Mouse (Mus musculus) hindbrain, embryonic 15.5 days (tissue): ENCODE measurements around the gene Vamp9. TPM values are rescaled to one million over a fixed set of nuclear protein-coding genes. Genes with fewer than 3 reads are reported as not detected.

Experiments used
- ATAC-seq: fragments of 200-750 bp; cut with Nextera tagmentation; 2 replicates; pipeline ENCODE4 v1.8.0; 2017; ENCODE audit warnings: low read depth, moderate number of reproducible peaks, moderate TSS enrichment; ENCODE audit not compliant: low FRiP score
- H3K27ac ChIP-seq: fragments of 300-500 bp; sonication (generic); replicated peaks from 2 replicates; pipeline ENCODE4 v1.5.1; 2015; ENCODE audit warnings: mild to moderate bottlenecking, inconsistent platforms
- H3K27me3 ChIP-seq: fragments of 300-500 bp; sonication (generic); 2 replicates; pipeline ENCODE4 v1.6.1; 2015; ENCODE audit warnings: control low read depth, inconsistent platforms
- H3K36me3 ChIP-seq: fragments of 300-500 bp; sonication (generic); 2 replicates; pipeline ENCODE4 v1.6.1; 2015; ENCODE audit warnings: control low read depth, inconsistent platforms
- H3K4me1 ChIP-seq: fragments of 300-500 bp; sonication (generic); replicated peaks from 2 replicates; pipeline ENCODE4 v1.6.1; 2015; ENCODE audit warnings: control low read depth, inconsistent platforms
- H3K4me2 ChIP-seq: fragments of 300-500 bp; sonication (generic); 2 replicates; pipeline ENCODE4 v1.6.1; 2015; ENCODE audit warnings: moderate library complexity, mild to moderate bottlenecking, inconsistent platforms
- H3K4me3 ChIP-seq: fragments of 300-500 bp; sonication (generic); 2 replicates; pipeline ENCODE4 v1.5.1; 2015; ENCODE audit warnings: mild to moderate bottlenecking, inconsistent platforms
- H3K9ac ChIP-seq: fragments of 300-500 bp; sonication (generic); 2 replicates; pipeline ENCODE4 v1.6.1; 2015; ENCODE audit warnings: inconsistent platforms
- H3K9me3 ChIP-seq: fragments of 300-500 bp; sonication (generic); 2 replicates; pipeline ENCODE4 v1.6.1; 2016; ENCODE audit warnings: control low read depth, inconsistent platforms
- WGBS: fragments of 180-500 bp; shearing (Covaris S2); methylation state at CpG from one replicate; pipeline ENCODE4 v1.1.7; 2015; 5-methylcytosine and 5-hydroxymethylcytosine counted together
- polyA plus RNA-seq: library from polyadenylated mRNA; unstranded; fragments of >200 nt; fragmentation: Nextera tagmentation; extraction: Ambion mirVana; gene quantifications from 2 replicates; pipeline ENCODE4 v1.2.1, GENCODE M21; 2015

The Vamp9 gene
- polyA plus RNA-seq, 1 experiment from 2014 or later: 1.2 TPM

GRCm38 (mm10) chr5:99953883-99954282 is 47.8 kb downstream of the Vamp9 start:
- no peak overlapping the region for H3K9ac ChIP-seq
- H3K4me1 ChIP-seq: no peaks in the 10 kb centered on the region
- H3K9me3 ChIP-seq: no peaks in the 10 kb centered on the region
- no peak for ATAC-seq
- H3K27ac ChIP-seq: no peak overlapping the region
- WGBS: 3% methylated on average over 1 of the region's 1 CpGs
- H3K4me3 ChIP-seq: no peak overlapping the region
- H3K36me3 ChIP-seq: peaks cover 10% of the 10 kb centered on the region
- H3K4me2 ChIP-seq: no peak overlapping the region
- H3K27me3 ChIP-seq: no peaks in the 10 kb centered on the region

- no peak overlapping the region for H3K4me3 ChIP-seq
- no peaks in the 10 kb centered on the region for H3K4me1 ChIP-seq
- H3K9me3 ChIP-seq: no peaks in the 10 kb centered on the region
- H3K36me3 ChIP-seq: peaks cover 43% of the 10 kb centered on the region
- H3K27ac ChIP-seq: no peak overlapping the region
- ATAC-seq: no peak
- no peaks in the 10 kb centered on the region for H3K27me3 ChIP-seq
- 94% methylated on average over 1 of the region's 1 CpGs for WGBS
- no peak overlapping the region for H3K4me2 ChIP-seq
- H3K9ac ChIP-seq: no peak overlapping the region
Observed at GRCm38 (mm10) chr5:99958666-99959065, 52.6 kb downstream of the Vamp9 start.

- 69% methylated on average over 2 of the region's 2 CpGs for WGBS
- no peak overlapping the region for H3K9ac ChIP-seq
- no peak overlapping the region for H3K4me2 ChIP-seq
- no peak overlapping the region for H3K27ac ChIP-seq
- ATAC-seq: no peak
- H3K4me3 ChIP-seq: no peak overlapping the region
- no peaks in the 10 kb centered on the region for H3K27me3 ChIP-seq
- no peaks in the 10 kb centered on the region for H3K4me1 ChIP-seq
- no peaks in the 10 kb centered on the region for H3K9me3 ChIP-seq
- peaks cover 50% of the 10 kb centered on the region for H3K36me3 ChIP-seq
Observed at GRCm38 (mm10) chr5:99959236-99959936, 53.3 kb downstream of the Vamp9 start.

- H3K9ac ChIP-seq: no peak overlapping the region
- H3K4me1 ChIP-seq: no peaks in the 10 kb centered on the region
- H3K27ac ChIP-seq: no peak overlapping the region
- H3K4me2 ChIP-seq: no peak overlapping the region
- peaks cover 54% of the 10 kb centered on the region for H3K36me3 ChIP-seq
- H3K4me3 ChIP-seq: no peak overlapping the region
- WGBS: 82% methylated on average over 2 of the region's 2 CpGs
- H3K27me3 ChIP-seq: no peaks in the 10 kb centered on the region
- H3K9me3 ChIP-seq: no peaks in the 10 kb centered on the region
- no peak for ATAC-seq
Observed at GRCm38 (mm10) chr5:99959960-99960359, 53.9 kb downstream of the Vamp9 start.

GRCm38 (mm10) chr5:99973941-99974340 is 67.9 kb downstream of the Vamp9 start:
- H3K9ac ChIP-seq: no peak overlapping the region
- no peak overlapping the region for H3K27ac ChIP-seq
- peaks cover 36% of the 10 kb centered on the region for H3K4me1 ChIP-seq
- WGBS: 16% methylated on average over 2 of the region's 2 CpGs
- ATAC-seq: no peak
- H3K4me3 ChIP-seq: no peak overlapping the region
- H3K9me3 ChIP-seq: no peaks in the 10 kb centered on the region
- H3K4me2 ChIP-seq: no peak overlapping the region
- 0 out of 2 replicates have a peak, but pooled peaks cover 6% of the 10 kb centered on the region for H3K36me3 ChIP-seq
- H3K27me3 ChIP-seq: no peaks in the 10 kb centered on the region

- peak overlapping the region; percentile 80 for H3K4me2 ChIP-seq
- H3K27ac ChIP-seq: no peak overlapping the region
- ATAC-seq: no peak
- no peaks in the 10 kb centered on the region for H3K27me3 ChIP-seq
- H3K4me1 ChIP-seq: peaks cover 41% of the 10 kb centered on the region
- H3K9ac ChIP-seq: no peak overlapping the region
- no peak overlapping the region for H3K4me3 ChIP-seq
- H3K9me3 ChIP-seq: no peaks in the 10 kb centered on the region
- 60% methylated on average over 4 of the region's 4 CpGs for WGBS
- 0 out of 2 replicates have a peak, but pooled peaks cover 6% of the 10 kb centered on the region for H3K36me3 ChIP-seq
Observed at GRCm38 (mm10) chr5:99975061-99975460, 69.0 kb downstream of the Vamp9 start.

GRCm38 (mm10) chr5:99975776-99976175 is 69.7 kb downstream of the Vamp9 start:
- 85% methylated on average over 1 of the region's 1 CpGs for WGBS
- H3K4me2 ChIP-seq: peak overlapping the region; percentile 80
- H3K27ac ChIP-seq: no peak overlapping the region
- no peaks in the 10 kb centered on the region for H3K27me3 ChIP-seq
- H3K9ac ChIP-seq: no peak overlapping the region
- H3K4me3 ChIP-seq: peak overlapping the region; percentile 91; the same call in 1 of the 2 replicates
- no peak for ATAC-seq
- peaks cover 47% of the 10 kb centered on the region for H3K4me1 ChIP-seq
- no peaks in the 10 kb centered on the region for H3K9me3 ChIP-seq
- 0 out of 2 replicates have a peak, but pooled peaks cover 2% of the 10 kb centered on the region for H3K36me3 ChIP-seq

GRCm38 (mm10) chr5:99976334-99976955 is 70.4 kb downstream of the Vamp9 start:
- no peak overlapping the region for H3K27ac ChIP-seq
- H3K9me3 ChIP-seq: no peaks in the 10 kb centered on the region
- H3K36me3 ChIP-seq: no peaks in the 10 kb centered on the region
- 7% methylated on average over 8 of the region's 8 CpGs for WGBS
- peak overlapping the region; percentile 80 for H3K4me2 ChIP-seq
- H3K27me3 ChIP-seq: no peaks in the 10 kb centered on the region
- ATAC-seq: no peak
- peak overlapping the region; percentile 92 for H3K9ac ChIP-seq
- H3K4me1 ChIP-seq: peaks cover 47% of the 10 kb centered on the region
- peak overlapping the region; percentile 91 for H3K4me3 ChIP-seq

- peak; percentile 54; the same call in 1 of the 2 replicates for ATAC-seq
- Histone ChIP-seq H3K4me3 (peak overlapping the region; percentile 91), H3K27ac (peak overlapping the region; percentile 97), H3K9ac (peak overlapping the region; percentile 92), H3K36me3 (no peaks in the 10 kb centered on the region), H3K27me3 (no peaks in the 10 kb centered on the region), H3K4me1 (peaks cover 46% of the 10 kb centered on the region), H3K9me3 (no peaks in the 10 kb centered on the region), H3K4me2 (peak overlapping the region; percentile 80)
- WGBS: under 1% methylated on average over 48 of the region's 50 CpGs
Observed at GRCm38 (mm10) chr5:99977516-99978301, 71.7 kb downstream of the Vamp9 start.

- Histone ChIP-seq H3K36me3 (no peaks in the 10 kb centered on the region), H3K27ac (peak within 1 kb of the TSS; percentile 97), H3K27me3 (no peaks in the 10 kb centered on the region), H3K9ac (peak within 1 kb of the TSS; percentile 92), H3K4me1 (peaks cover 35% of the 10 kb centered on the region), H3K9me3 (no peaks in the 10 kb centered on the region), H3K4me3 (peak within 1 kb of the TSS; percentile 91), H3K4me2 (peak within 1 kb of the TSS; percentile 80)
- under 1% methylated on average over 82 of the region's 97 CpGs for WGBS
- ATAC-seq: peak; percentile 98
Observed at GRCm38 (mm10) chr5:99978699-99979442, 72.8 kb downstream of the Vamp9 start, which contains the start of the genes Hnrnpd and 4930524J08Rik. TSS of gene Hnrnpd (minus strand) at chr5:99978938. TSS of gene 4930524J08Rik (plus strand) at chr5:99979061.

- H3K36me3 ChIP-seq: no peaks in the 10 kb centered on the region
- no peak overlapping the region for H3K4me3 ChIP-seq
- WGBS: 94% methylated on average over 9 of the region's 9 CpGs
- peaks cover 11% of the 10 kb centered on the region; the same call in 1 of the 2 replicates for H3K4me1 ChIP-seq
- no peak for ATAC-seq
- no peak overlapping the region for H3K9ac ChIP-seq
- H3K4me2 ChIP-seq: no peak overlapping the region
- no peaks in the 10 kb centered on the region for H3K27me3 ChIP-seq
- no peak overlapping the region for H3K27ac ChIP-seq
- no peaks in the 10 kb centered on the region for H3K9me3 ChIP-seq
Observed at GRCm38 (mm10) chr5:99983452-99984061, 77.5 kb downstream of the Vamp9 start.
